Mouse (Mus musculus) thymus, adult 2 months (tissue): ENCODE data around the gene Tm7sf3. TPM values are rescaled to one million over a fixed set of nuclear protein-coding genes. Genes with fewer than 3 reads are reported as not detected.
"Not testable (repeated sequence)": the region's sequence is repeated elsewhere in the genome, so short reads cannot be mapped to it uniquely, and the experiment has no call there.

Source experiments
- DNase-seq: peaks from one replicate; pipeline ENCODE4 v3.0.0; 2021
- H3K27ac ChIP-seq: fragments of 200-500 bp; 2 replicates; pipeline ENCODE4 v1.5.1; 2012; ENCODE audit warnings: low read length, control low read depth; ENCODE audit not compliant: control insufficient read depth, insufficient read depth
- H3K27me3 ChIP-seq: fragments of 200-500 bp; 2 replicates; pipeline ENCODE4 v1.6.1; 2012; ENCODE audit warnings: mild to moderate bottlenecking, low read length, moderate library complexity, mixed read lengths; ENCODE audit not compliant: control insufficient read depth, insufficient read depth
- H3K36me3 ChIP-seq: fragments of 200-500 bp; 2 replicates; pipeline ENCODE4 v1.6.1; 2012; ENCODE audit warnings: mild to moderate bottlenecking, low read length, moderate library complexity; ENCODE audit not compliant: control insufficient read depth, insufficient read depth
- H3K4me1 ChIP-seq: fragments of 200-500 bp; replicated peaks from 2 replicates; pipeline ENCODE4 v1.6.1; 2012; ENCODE audit warnings: low read length; ENCODE audit not compliant: control insufficient read depth, insufficient read depth
- H3K4me3 ChIP-seq: fragments of 200-500 bp; 2 replicates; pipeline ENCODE4 v1.5.1; 2012; ENCODE audit warnings: mild to moderate bottlenecking, low read length, control low read depth, moderate library complexity; ENCODE audit not compliant: control insufficient read depth, insufficient read depth
- CTCF ChIP-seq: fragments of 200-500 bp; IDR thresholded peaks from 2 replicates; pipeline ENCODE4 v1.5.1; 2012; ENCODE audit warnings: mild to moderate bottlenecking, control low read depth, low read length, moderate library complexity, borderline replicate concordance; ENCODE audit not compliant: control insufficient read depth, poor library complexity, insufficient read depth; ENCODE audit errors: extremely low read depth
- POLR2A ChIP-seq: fragments of 200-500 bp; IDR thresholded peaks from 2 replicates; pipeline ENCODE4 v1.6.1; 2012; ENCODE audit warnings: mild to moderate bottlenecking, low read length, control low read depth, moderate library complexity; ENCODE audit not compliant: control insufficient read depth, poor library complexity, insufficient read depth; ENCODE audit errors: extremely low read depth
- WGBS: fragments of 180-500 bp; shearing (Covaris S2); methylation state at CpG from one replicate; pipeline ENCODE4 v1.1.7; 2018; 5-methylcytosine and 5-hydroxymethylcytosine counted together
- polyA plus RNA-seq: library from polyadenylated mRNA; depleted of rRNA; stranded (reverse); fragments of >200 nt; gene quantifications from 2 replicates; pipeline ENCODE4 v1.2.3, GENCODE M21; 2012; rRNA removed

Tm7sf3 gene
- polyA plus RNA-seq, 1 experiment: 8.4 TPM

DNA sequence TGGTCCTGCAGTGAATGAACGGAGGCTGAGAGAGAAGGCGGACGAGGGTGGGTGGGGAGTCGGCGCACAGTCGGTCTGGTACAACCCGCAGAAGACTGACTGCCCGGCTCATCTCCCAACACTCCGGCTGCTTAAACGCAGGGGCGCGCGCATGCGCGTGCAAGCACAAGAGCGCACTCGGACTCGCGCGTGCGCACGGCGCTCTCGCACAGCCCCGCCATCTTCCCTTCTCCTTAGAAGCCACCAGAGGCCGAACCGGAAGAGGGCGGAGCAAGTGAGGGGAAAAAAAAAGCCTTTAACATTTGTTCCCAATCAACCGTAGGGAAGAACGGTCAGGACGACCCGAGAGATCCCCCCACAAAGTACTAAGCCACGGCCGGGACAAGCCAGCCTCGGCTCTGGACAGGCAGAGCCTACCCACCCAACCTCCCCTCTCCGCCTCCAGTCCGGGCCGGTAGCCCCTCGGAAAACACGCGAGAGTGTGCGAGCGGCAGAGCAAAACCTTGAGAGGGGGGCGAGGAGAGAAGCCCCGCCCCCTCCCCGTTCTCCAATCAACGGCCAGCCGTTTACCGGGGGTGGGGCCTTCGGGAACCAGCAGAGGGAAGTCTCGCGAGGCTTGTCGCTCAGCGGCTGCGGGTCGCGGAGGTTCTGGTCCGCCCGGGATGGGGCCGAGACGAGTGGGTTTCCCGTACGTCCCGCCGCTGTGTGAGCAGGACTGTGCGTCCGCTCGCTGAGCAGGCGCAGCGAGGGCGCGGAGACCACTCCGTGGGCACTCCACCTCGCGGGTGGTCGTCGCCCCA is 65.1 kb downstream of the Tm7sf3 start, which contains the start of gene Ints13:
Gene Ints13, minus strand, starts transcription at position 526 of the 800 bp plus-strand sequence.
- TF ChIP-seq POLR2A: peak; percentile 81
- TF ChIP-seq CTCF: no peak; the same call in 1 of the 2 replicates
- WGBS: under 1% methylated on average over 77 of the region's 77 CpGs
- H3K4me1 ChIP-seq: peaks cover 8% of the 10 kb centered on the region; the same call in 1 of the 2 replicates
- no peaks in the 10 kb centered on the region for H3K27me3 ChIP-seq
- DNase-seq: peak; percentile 96
- peak within 1 kb of the TSS; percentile 87 for H3K27ac ChIP-seq
- peak within 1 kb of the TSS; percentile 88 for H3K4me3 ChIP-seq
- no peaks in the 10 kb centered on the region for H3K36me3 ChIP-seq

DNA sequence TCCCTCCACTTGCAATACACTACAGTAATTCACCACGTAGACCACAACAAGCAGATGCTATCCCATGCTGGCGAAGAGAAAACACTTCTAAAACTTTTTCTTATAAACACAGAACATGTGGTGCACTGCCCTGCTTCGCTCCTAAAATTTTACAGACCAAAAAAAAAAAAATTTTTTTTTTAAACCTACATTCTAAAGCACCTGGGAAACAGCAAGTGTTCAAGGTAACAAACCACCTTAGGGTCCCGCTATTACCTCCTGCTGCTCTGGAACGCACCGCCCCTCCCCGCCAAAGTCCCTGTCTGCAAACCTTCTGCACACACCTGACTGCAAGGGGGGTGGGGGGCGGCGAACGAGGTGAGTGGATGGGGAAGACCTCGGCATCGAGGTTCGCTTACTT is 65.7 kb downstream of the Tm7sf3 start, which contains the start of gene Fgfr1op2:
Gene Fgfr1op2, plus strand, starts transcription at position 301 of the 400 bp plus-strand sequence.
- 0% methylated on average over 13 of the region's 13 CpGs for WGBS
- H3K36me3 ChIP-seq: no peaks in the 10 kb centered on the region
- TF ChIP-seq CTCF: no peak
- no peak for TF ChIP-seq POLR2A
- no peaks in the 10 kb centered on the region for H3K27me3 ChIP-seq
- peaks cover 6% of the 10 kb centered on the region; the same call in 1 of the 2 replicates for H3K4me1 ChIP-seq
- peak within 1 kb of the TSS; percentile 88 for H3K4me3 ChIP-seq
- peak within 1 kb of the TSS; percentile 87 for H3K27ac ChIP-seq
- DNase-seq: no peak

DNA sequence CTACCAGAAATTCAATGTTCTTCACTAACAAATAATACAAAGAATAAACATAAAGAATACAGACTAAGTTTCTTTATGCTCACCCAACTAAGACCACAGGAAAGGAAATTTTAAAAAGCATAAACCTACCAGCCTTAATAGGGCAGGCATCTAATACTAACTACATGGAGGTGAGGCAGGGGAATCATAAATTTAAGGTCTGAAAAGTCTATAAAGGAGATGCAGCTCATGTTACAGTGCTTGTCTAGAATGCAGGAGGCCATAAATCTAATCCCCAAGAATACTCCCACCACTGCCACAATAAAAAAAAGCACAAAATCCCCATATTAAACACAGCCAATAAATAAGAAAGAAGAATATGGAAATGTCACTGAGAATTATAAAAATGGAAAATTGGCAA is 70.6 kb downstream of the Tm7sf3 start:
- TF ChIP-seq POLR2A (no peak), CTCF (no peak)

DNA sequence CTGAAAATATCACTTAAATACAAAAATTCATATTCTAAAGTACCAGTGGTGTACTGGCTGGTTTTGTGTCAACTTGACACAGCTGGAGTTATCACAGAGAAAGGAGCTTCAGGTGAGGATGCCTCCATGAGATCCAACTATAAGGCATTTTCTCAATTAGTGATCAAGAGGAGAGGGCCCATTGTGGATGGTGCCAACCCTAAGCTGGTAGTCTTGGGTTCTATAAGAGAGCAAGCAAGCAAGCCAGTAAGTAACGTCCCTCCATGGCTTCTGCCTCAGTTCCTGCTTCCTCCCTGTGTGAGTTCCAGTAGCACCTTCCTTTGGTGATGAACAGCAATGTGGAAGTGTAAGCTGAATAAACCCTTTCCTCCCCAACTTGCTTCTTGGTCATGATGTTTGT is 80.2 kb downstream of the Tm7sf3 start:
- 97% methylated on average over 1 of the region's 1 CpGs for WGBS
- not testable (repeated sequence) for H3K27me3 ChIP-seq, H3K4me3 ChIP-seq, DNase-seq, H3K4me1 ChIP-seq, H3K27ac ChIP-seq
- peaks cover 67% of the 10 kb centered on the region for H3K36me3 ChIP-seq

More for the DNA sequence above, 70.6 kb downstream of the Tm7sf3 start:
- Histone ChIP-seq H3K27ac (no peak overlapping the region), H3K4me3 (no peak overlapping the region), H3K4me1 (0 out of 2 replicates have a peak, but pooled peaks cover 2% of the 10 kb centered on the region), H3K27me3 (no peaks in the 10 kb centered on the region), H3K36me3 (peaks cover 13% of the 10 kb centered on the region)
- no peak for DNase-seq

Other genes with a start within 250 kb of the Tm7sf3 start
- gene Itpr2, start 140.6 kb downstream of the Tm7sf3 start, polyA plus RNA-seq: 60.3 and 61.8 TPM in 2 replicates
- gene Fgfr1op2, start 65.6 kb downstream of the Tm7sf3 start, polyA plus RNA-seq: 156 and 184 TPM in 2 replicates
- 37.3 and 44.0 TPM in 2 replicates for gene Ints13, start 65.0 kb downstream of the Tm7sf3 start, polyA plus RNA-seq
- 35.4 and 38.8 TPM in 2 replicates for gene Med21, start 277 bp downstream of the Tm7sf3 start, polyA plus RNA-seq
- 3.5 and 3.8 TPM in 2 replicates for gene Stk38l, start 82.2 kb upstream of the Tm7sf3 start, polyA plus RNA-seq
- gene Arntl2, start 153.2 kb upstream of the Tm7sf3 start, polyA plus RNA-seq: 5.2 and 6.2 TPM in 2 replicates
- 0.42 TPM in 1 of 2 replicates, not detected in the other for gene Smco2, start 207.3 kb upstream of the Tm7sf3 start, polyA plus RNA-seq
- 4.2 and 5.0 TPM in 2 replicates for gene Ppfibp1, start 245.7 kb upstream of the Tm7sf3 start, polyA plus RNA-seq